Mouse (Mus musculus): ENCODE data around the gene Iqcm. TPM values are rescaled to one million over a fixed set of nuclear protein-coding genes. Genes with fewer than 3 reads are reported as not detected.
"Not testable (repeated sequence)": the region's sequence is repeated elsewhere in the genome, so short reads cannot be mapped to it uniquely, and the experiment has no call there.

Gene Iqcm
- not detected in 2 replicates for polyA plus RNA-seq (2011; ENCODE audit: insufficient read depth, insufficient read length, low replicate concordance, missing spikeins)

DNA sequence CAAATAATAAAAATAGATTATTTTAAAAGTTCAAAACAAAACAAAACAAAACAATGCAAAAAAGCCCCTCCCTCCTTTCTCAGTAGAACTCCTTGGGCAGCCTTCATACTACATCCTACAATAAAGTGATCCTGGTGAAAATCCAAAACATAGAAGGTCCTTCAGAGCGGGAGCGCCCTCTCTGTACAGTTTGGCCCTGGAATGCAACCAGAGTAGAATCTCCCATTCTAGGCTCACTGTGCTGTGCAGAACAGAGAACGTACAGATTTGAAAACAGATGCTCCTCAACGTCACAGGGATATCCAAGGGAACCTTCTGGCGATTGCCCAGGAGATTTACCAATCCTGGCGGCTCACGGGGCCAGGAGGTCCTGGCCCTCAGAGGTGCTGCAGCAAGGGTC lies at the start of gene Iqcm:
Gene Iqcm (plus strand): TSS at position 301 of the 400 bp plus-strand sequence.
- H3K27ac ChIP-seq (ENCODE audit: control insufficient read depth, insufficient read depth, low read depth, low read length, poor library complexity) = no peak within 1 kb of the TSS
- no peaks in the 10 kb centered on the region for H3K4me1 ChIP-seq (ENCODE audit: control insufficient read depth, insufficient read depth, low read length)
- WGBS = 82% methylated on average over 7 of the region's 7 CpGs
- H3K4me3 ChIP-seq (replicated peaks; ENCODE audit: control insufficient read depth, low read depth, low read length) = no peak within 1 kb of the TSS
- TF ChIP-seq CTCF (IDR thresholded peaks at IDR 0.05; ENCODE audit: control insufficient read depth, insufficient read depth, low read length) (no peak), POLR2A (IDR thresholded peaks at IDR 0.05; ENCODE audit: borderline replicate concordance, control insufficient read depth, low read depth, low read length) (no peak)

DNA sequence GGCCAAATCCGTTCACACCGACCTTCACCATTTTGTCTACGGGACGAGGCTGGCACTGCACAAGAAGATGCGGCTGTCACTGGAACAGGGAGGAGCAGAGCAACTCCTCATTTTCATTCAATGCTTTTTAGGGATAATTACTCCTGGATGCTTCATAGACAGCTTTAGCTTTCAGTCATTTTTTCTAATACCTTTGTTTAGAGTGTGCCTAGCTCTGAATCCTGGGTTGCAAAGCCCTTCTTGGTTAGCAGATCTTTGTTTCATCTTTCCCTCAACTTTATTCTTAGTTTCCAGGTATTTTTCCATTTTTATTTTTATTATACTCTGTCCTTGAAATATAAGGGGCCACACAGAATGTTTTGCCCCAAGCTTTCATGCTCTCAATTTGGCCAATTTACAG lies 42.0 kb upstream of the Iqcm start, which contains the start of gene Gm10358:
Gene Gm10358 (minus strand): TSS at position 101 of the 400 bp plus-strand sequence.
- 91% methylated on average over 5 of the region's 5 CpGs for WGBS
- TF ChIP-seq CTCF (IDR thresholded peaks at IDR 0.05; ENCODE audit: control insufficient read depth, insufficient read depth, low read length) = no peak
- Histone ChIP-seq H3K4me1 (ENCODE audit: control insufficient read depth, insufficient read depth, low read length) (no peaks in the 10 kb centered on the region), H3K4me3 (replicated peaks; ENCODE audit: control insufficient read depth, low read depth, low read length) (no peak within 1 kb of the TSS), H3K27ac (ENCODE audit: control insufficient read depth, insufficient read depth, low read depth, low read length, poor library complexity) (no peak within 1 kb of the TSS)

DNA sequence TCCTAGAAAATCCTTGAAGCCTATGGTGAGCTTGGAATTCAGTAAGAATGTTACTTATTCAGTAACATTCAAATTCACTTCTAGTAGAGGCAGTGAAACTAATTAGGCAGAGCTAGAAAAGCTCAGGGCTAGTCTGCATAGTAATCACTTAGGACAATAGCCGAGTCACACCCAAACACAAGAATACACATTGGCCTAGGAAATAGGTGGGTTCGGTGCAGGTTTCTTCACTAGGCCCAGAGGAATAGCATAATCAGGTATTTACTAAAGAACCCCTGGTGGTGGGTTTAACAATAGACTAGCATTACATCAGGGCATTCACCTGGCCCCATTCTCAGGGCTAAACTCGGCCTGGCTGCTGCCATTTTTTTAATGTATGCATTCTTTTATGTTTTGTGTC lies 32.8 kb upstream of the Iqcm start:
- not testable (repeated sequence) for H3K4me3 ChIP-seq (replicated peaks; ENCODE audit: control insufficient read depth, low read depth, low read length); H3K27ac ChIP-seq (ENCODE audit: control insufficient read depth, insufficient read depth, low read depth, low read length, poor library complexity); H3K4me1 ChIP-seq (ENCODE audit: control insufficient read depth, insufficient read depth, low read length)
- WGBS = 75% methylated on average over 3 of the region's 3 CpGs

DNA sequence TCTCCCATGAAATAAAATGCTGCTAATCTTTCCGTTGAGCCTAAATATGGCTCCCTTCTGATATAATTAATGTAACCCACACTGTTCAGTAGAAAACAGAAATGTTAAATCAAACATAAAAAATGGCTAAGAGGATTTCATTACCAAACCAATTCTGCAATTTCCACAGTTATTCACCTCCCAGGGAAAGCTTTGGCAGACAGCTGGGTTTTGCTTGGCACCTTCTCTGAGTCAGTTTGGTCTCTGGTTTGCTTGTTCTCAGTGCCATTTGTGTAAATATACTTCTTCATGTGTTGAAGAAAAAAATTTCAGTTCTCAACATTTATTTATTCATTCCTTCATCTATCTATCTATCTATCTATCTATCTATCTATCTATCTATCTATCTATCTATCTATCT lies 28.3 kb downstream of the Iqcm start:
- WGBS = 70% methylated on average over 1 of the region's 1 CpGs

DNA sequence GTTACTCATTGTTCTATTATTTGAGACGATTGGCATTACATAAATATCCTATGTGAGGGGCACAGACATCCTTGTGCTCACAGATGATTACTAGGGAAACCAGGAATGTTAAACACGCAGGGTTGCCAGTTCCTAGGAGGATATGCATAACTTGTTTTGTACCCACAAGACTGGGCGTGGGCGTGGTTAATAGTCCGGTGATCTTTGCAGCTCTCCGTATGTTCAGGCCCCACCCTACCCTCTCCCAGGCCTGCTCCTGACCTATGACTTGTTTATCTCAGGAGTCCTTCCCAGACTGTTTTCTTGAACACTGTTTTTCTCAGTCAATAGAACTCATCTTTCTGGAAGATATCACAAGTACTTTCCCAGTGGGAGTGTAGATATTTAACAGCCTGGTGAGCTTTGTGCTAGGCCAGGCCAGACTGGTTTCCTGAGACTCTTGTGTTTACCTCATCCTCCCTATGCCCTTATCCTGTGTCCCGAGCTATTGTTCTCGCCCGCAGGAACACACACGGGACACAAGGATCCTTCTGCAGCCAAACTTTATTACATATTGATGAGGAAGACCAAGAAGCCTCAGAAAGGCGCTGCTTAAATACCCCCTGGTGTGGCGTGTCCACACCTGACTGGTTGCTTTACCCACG lies 40.7 kb downstream of the Iqcm start:
- no peak for TF ChIP-seq CTCF (IDR thresholded peaks at IDR 0.05; ENCODE audit: control insufficient read depth, insufficient read depth, low read length)
- no peak for TF ChIP-seq POLR2A (IDR thresholded peaks at IDR 0.05; ENCODE audit: borderline replicate concordance, control insufficient read depth, low read depth, low read length)
- WGBS = 65% methylated on average over 13 of the region's 13 CpGs
- Histone ChIP-seq H3K27ac (ENCODE audit: control insufficient read depth, insufficient read depth, low read depth, low read length, poor library complexity) (no peak overlapping the region), H3K4me1 (ENCODE audit: control insufficient read depth, insufficient read depth, low read length) (no peaks in the 10 kb centered on the region), H3K4me3 (replicated peaks; ENCODE audit: control insufficient read depth, low read depth, low read length) (no peak overlapping the region)

More for the DNA sequence above, 28.3 kb downstream of the Iqcm start:
- no peak overlapping the region for H3K27ac ChIP-seq (ENCODE audit: control insufficient read depth, insufficient read depth, low read depth, low read length, poor library complexity)
- no peaks in the 10 kb centered on the region for H3K4me1 ChIP-seq (ENCODE audit: control insufficient read depth, insufficient read depth, low read length)
- no peak overlapping the region for H3K4me3 ChIP-seq (replicated peaks; ENCODE audit: control insufficient read depth, low read depth, low read length)
- no peak for TF ChIP-seq CTCF (IDR thresholded peaks at IDR 0.05; ENCODE audit: control insufficient read depth, insufficient read depth, low read length)
- no peak for TF ChIP-seq POLR2A (IDR thresholded peaks at IDR 0.05; ENCODE audit: borderline replicate concordance, control insufficient read depth, low read depth, low read length)

DNA sequence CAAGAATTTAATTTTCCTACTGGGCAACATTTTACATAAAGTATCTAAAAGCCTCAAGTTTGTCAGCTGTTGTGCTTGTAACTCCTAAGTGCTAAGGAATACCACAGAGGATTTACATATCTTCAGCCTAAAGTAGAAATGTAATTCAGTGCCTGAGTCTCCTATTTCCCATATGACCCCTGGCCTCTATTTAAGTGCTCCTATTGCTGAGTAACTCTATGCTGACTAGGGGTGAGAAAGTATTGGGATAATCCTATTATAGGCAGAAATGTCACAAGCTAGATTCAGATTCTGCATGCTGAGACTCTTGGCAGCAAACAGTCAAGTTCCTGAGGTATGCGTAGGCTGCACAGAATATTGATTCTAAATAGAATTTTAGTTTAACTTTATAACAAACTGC lies 60.8 kb downstream of the Iqcm start:
- H3K4me1 ChIP-seq (ENCODE audit: control insufficient read depth, insufficient read depth, low read length) = no peaks in the 10 kb centered on the region
- H3K27ac ChIP-seq (ENCODE audit: control insufficient read depth, insufficient read depth, low read depth, low read length, poor library complexity) = no peak overlapping the region
- 88% methylated on average over 1 of the region's 1 CpGs for WGBS
- no peak for TF ChIP-seq POLR2A (IDR thresholded peaks at IDR 0.05; ENCODE audit: borderline replicate concordance, control insufficient read depth, low read depth, low read length)
- TF ChIP-seq CTCF (IDR thresholded peaks at IDR 0.05; ENCODE audit: control insufficient read depth, insufficient read depth, low read length) = no peak
- H3K4me3 ChIP-seq (replicated peaks; ENCODE audit: control insufficient read depth, low read depth, low read length) = no peak overlapping the region

DNA sequence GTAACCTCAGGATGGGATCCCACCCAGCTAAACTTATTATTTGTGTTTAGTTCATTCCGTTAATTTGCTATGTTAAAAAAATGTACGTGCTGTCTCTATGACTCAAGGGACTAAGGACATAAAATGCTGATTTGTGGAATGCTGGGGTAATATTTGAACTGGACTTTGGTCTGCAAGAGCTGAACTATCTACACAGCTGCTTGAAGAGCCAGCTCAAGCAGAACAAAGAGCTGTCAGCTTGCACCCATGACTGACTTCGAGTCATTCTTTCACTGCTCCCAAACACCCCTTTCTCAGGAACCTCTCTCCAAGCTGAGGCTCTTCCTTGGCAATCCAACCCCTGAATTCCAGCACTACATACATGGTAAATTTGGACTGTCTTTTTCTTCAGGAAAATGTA lies 65.3 kb downstream of the Iqcm start:
- Histone ChIP-seq H3K4me3 (replicated peaks; ENCODE audit: control insufficient read depth, low read depth, low read length) (no peak overlapping the region), H3K4me1 (ENCODE audit: control insufficient read depth, insufficient read depth, low read length) (no peaks in the 10 kb centered on the region), H3K27ac (ENCODE audit: control insufficient read depth, insufficient read depth, low read depth, low read length, poor library complexity) (no peak overlapping the region)
- TF ChIP-seq POLR2A (IDR thresholded peaks at IDR 0.05; ENCODE audit: borderline replicate concordance, control insufficient read depth, low read depth, low read length) (no peak), CTCF (IDR thresholded peaks at IDR 0.05; ENCODE audit: control insufficient read depth, insufficient read depth, low read length) (no peak)
- 71% methylated on average over 3 of the region's 3 CpGs for WGBS

DNA sequence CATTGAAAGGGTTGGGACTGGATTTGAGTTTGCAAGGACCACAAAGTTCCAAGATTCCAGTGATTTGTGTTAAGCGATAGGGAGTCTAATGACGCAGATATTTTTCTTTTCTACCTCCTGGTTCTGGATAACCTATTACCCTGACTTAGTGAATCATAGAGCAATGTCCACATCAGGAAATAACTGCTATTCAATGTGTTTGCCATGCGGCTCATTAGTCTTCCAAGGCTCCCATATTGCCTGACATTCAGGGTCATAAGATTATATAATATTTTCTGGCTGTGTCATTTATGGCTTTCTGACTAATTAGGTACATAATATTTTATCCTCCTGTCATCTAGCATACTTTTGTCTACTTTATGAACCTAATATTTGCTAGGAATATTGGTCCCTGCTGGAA lies 100.8 kb downstream of the Iqcm start:
- 87% methylated on average over 3 of the region's 3 CpGs for WGBS

DNA sequence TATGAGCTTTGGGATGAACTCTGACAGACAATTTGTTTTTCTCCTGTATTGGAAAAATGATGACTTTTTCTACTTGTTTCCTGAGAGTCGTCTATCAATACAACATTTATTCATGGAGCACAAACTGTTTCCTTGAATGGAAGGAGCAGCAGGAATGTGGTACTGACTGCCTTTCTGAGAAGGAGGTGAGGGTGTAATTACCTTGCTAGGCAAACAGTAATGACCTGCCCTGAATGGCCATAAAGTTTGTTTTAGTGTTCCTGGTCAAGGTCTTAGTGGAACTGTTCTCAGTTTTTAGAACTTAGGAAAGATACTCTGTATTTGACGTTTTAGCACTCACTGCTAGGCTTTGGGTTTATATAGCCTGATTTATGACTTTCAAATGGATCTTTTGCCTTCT lies 147.8 kb downstream of the Iqcm start:
- Histone ChIP-seq H3K27ac (ENCODE audit: control insufficient read depth, insufficient read depth, low read depth, low read length, poor library complexity) (no peak overlapping the region), H3K4me3 (replicated peaks; ENCODE audit: control insufficient read depth, low read depth, low read length) (no peak overlapping the region), H3K4me1 (ENCODE audit: control insufficient read depth, insufficient read depth, low read length) (no peaks in the 10 kb centered on the region)
- 59% methylated on average over 2 of the region's 2 CpGs for WGBS
- TF ChIP-seq CTCF (IDR thresholded peaks at IDR 0.05; ENCODE audit: control insufficient read depth, insufficient read depth, low read length) (no peak), POLR2A (IDR thresholded peaks at IDR 0.05; ENCODE audit: borderline replicate concordance, control insufficient read depth, low read depth, low read length) (no peak)

More for the DNA sequence above, 100.8 kb downstream of the Iqcm start:
- no peak for TF ChIP-seq CTCF (IDR thresholded peaks at IDR 0.05; ENCODE audit: control insufficient read depth, insufficient read depth, low read length)
- no peak for TF ChIP-seq POLR2A (IDR thresholded peaks at IDR 0.05; ENCODE audit: borderline replicate concordance, control insufficient read depth, low read depth, low read length)
- Histone ChIP-seq H3K27ac (ENCODE audit: control insufficient read depth, insufficient read depth, low read depth, low read length, poor library complexity) (no peak overlapping the region), H3K4me1 (ENCODE audit: control insufficient read depth, insufficient read depth, low read length) (no peaks in the 10 kb centered on the region), H3K4me3 (replicated peaks; ENCODE audit: control insufficient read depth, low read depth, low read length) (no peak overlapping the region)
